Mouse (Mus musculus) spleen, postnatal 10 days (tissue): ENCODE results near the gene Nup54.
A peak's percentile ranks its signal among the peaks of the same experiment; 100 is the strongest.

Experiments used
- DNase-seq, 2 experiments: peaks; one replicate each; pipeline ENCODE4 v3.0.0; 2021 to 2022; ENCODE audit warnings: low spot score in 2 of 2

Gene Nup54

DNA sequence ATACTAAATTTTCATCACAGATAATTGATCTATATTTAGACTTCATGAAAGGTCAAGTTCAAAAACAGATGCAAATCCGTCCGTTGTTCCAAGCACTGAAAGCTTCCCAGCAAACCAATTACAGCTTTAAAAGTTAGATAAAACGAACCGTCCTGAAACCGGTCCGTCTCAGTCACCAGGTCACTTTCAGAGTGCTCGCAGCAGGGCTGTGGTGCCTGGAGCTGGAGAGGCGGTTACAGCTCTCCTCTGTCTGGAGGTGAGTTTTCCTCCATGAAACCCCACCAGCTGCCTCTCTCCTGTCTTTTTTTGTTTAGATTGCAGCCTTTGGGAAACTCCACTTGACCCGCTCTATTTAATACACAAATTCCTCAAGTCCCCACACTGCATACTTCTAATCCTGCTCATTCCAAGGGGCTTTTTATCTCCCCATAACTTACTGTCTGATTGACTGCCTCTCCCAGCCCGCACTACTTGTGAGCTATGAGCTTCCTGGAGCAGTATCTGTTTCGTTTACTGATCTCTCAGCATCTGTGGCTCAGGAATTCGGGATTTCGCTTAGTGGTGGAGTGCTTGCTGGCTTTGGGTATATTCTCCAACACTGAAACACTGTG is 58.1 kb downstream of the Nup54 start:
- no peak for DNase-seq

DNA sequence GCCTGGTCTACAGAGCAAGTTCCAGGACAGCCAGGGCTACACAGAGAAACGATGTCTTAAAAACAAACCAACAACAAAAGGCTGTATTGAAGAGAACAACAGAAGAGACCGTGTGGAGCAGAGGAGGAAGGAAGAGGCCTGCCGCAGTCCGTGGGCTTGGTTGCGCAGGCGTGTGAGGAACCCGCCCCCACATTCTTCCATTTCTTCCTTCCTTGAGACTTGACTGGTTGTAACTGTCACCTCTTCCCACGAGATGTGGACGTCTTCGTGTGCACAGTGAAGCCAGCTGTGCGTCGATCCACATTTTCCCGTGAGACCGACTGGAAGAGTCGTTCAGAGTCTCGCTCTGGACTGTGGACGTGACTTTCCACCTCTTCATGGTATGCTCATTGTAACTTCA is 59.7 kb downstream of the Nup54 start:
- DNase-seq: peak in 1 of 2 experiments; percentile 51

DNA sequence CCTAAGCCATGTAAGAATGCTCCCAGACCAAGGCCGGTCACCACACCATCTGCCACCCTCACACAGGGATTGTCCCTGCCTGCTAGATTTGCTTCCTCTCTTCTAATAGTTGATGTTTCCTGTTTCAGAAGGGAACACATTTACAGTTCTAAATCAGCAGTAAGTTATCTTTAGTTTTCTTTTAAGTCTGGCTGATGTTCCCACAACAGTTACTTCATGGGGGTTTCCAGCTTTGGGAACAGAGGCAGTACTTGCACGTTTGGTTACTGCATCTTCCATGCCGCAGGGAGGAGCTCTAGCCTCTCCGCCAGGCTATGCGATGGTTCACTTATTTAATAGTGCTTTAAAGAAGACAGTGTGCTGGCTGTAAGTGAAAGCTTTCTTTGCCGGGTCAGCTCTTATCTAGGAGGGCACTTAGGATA is 60.3 kb downstream of the Nup54 start:
- DNase-seq: peak in 1 of 2 experiments; percentile 42

DNA sequence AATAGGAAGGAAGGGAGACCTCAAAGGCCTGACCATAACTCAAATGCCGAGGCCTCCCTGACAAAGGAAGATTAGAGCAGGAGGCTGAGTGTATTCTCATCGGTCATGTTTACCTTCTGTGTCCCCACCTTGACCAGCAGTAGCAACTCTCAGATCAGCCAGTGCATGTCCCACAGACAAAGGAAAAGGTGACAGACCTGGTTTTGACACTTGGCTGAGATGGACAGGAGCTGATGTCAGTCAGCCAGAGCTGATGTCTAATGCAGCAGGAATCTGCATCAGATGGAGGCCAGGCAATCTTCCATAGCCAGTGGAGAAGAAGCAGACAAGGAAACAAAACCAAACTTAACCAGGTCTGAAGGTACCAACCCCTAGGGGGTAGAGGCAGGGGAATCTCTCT is 62.4 kb downstream of the Nup54 start:
- DNase-seq: no peak

DNA sequence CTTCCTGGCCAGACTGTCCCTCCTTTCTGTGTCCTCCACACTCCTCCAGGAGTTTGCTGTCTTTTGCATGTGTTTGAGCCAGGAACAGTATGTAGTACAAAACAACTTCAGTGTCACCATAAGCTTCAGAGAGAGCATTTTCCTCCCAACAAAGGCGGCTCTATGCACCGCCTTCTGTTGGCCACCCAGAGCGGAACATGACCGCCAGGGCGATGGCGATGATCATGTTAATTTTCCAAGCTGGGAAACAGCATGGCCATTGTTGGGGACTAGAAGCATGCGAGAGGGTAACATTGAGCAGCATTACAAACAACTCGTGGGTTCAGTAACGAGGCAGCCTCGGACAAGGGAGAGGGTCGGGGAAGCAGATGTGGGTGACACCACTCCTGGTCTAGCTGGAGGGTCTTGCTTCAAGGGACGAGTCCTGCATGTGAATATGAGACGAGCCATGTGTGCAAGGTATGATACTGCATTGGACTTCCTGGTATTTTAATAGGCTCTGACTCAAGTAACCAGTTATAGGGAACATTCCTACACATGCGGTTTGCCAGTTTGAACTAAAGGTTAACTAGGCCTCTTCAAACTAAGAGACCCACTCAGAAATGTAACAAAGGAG is 63.5 kb downstream of the Nup54 start:
- no peak for DNase-seq

DNA sequence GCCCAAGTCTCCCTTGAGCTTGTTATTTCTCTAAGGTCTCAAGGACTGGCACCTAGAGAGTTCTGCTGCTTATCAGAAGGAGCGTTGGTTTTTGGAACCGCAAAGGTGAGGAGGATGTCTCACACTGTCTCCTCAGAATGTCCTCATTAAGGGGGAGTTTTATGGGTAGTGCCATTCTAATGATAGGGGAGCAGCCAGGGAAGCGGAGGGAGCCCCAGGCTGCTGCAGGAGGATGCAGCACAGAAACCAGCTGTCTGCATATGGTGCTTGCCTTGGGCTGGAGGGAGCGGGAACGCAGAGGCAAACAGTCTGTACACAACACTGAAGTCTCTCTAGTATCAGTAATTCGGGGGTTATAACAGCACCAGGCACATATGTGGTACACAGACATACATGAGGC is 64.1 kb downstream of the Nup54 start:
- DNase-seq: no peak

DNA sequence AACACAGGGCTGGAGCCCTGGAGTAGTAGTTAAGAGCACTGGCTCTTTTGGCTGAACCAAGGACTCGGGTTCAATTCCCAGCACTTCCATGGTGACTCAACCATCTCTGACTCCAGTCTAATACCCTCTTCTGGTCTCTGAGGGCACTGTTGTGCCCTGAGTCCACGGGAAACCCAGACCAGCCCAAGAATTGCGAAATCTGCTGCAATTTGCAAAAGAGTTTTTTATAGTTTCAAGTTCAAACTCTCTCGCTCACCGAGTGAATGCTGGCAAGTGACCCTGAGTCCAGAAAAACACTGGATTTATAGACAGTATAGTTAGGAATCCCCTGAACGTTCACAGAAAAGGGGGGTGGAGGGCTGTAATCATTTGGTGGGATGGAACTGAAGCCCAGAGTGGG is 64.6 kb downstream of the Nup54 start:
- DNase-seq: no peak

DNA sequence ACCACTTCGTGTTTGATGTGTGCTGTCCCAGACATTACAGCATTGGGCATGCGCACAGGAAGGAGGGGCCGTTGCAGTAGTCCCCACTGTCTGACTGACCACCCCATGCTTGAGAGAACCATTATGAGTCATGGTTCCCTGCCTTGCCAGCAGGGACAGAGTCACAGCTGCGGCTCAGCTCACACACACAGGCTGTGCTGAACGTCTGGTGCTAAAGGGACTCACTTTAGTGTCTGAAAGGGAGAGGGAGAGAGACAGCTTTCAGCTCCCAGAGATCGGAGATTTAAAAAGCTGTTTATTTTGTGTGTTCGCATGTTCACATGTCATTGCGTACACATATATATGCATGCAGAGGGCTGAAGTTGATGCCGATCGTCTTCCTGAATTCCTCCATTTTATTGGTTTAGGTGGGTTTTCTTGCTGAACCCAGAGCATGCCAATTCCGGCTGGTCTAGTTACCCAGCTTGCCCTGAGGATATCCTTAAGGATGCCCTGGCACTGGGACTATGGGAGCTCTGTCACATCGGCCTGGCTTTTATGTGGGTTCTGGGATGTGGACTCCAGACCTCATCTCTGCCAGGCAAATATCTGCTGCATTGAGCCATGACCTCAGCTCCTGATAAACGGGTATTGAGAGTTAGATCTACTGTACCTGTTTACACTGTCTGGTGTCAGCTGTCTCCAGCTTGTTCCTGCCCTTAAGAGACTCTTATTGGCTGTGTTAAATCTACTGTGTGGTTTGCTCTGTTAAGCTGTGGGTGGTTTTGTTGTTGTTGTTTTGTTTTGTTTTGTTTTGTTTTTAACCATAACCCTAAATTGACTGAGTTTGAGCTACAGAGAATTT is 65.6 kb downstream of the Nup54 start:
- peak in 1 of 2 experiments; percentile 43 for DNase-seq

DNA sequence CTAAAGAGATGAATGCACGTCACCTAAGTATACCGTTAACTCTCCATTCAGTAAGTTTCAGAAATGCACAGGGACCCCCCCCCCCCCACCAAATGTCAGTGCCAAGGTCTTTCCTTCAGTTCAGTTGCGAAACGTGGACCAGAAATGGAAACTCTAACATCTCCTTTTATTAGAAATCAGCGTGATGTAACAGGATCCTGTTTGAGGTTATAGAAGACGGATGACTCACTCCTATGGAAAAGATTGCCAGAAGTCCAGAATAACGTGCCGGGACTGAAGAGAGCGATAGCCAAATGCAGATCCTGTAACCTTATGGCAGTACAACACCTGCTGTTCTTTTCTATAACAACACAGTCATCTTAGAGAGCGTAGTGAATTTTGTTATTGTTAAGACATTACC is 66.6 kb downstream of the Nup54 start:
- DNase-seq: no peak

DNA sequence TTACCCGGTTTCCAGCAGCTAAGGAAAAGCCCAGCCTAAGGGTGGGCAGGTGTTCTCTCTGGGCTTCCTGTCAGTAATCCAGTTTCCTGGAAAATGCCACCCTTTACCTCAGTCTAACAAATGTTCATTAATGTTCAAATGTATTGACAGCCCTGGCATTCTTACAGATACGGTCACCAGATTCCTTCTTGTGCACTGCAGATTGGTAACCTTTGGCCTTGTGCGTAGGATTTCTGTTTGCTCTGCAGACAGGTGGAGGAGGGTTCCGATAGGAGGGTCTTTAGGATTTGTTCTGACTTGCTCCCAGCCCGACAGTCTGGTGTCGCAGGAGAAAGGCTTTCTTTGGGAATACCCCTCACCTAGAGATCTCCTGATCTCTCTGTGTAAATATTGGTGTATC is 68.5 kb downstream of the Nup54 start:
- DNase-seq: no peak
